Mouse (Mus musculus): ENCODE data around the gene Mgst2.

Gene Mgst2

DNA sequence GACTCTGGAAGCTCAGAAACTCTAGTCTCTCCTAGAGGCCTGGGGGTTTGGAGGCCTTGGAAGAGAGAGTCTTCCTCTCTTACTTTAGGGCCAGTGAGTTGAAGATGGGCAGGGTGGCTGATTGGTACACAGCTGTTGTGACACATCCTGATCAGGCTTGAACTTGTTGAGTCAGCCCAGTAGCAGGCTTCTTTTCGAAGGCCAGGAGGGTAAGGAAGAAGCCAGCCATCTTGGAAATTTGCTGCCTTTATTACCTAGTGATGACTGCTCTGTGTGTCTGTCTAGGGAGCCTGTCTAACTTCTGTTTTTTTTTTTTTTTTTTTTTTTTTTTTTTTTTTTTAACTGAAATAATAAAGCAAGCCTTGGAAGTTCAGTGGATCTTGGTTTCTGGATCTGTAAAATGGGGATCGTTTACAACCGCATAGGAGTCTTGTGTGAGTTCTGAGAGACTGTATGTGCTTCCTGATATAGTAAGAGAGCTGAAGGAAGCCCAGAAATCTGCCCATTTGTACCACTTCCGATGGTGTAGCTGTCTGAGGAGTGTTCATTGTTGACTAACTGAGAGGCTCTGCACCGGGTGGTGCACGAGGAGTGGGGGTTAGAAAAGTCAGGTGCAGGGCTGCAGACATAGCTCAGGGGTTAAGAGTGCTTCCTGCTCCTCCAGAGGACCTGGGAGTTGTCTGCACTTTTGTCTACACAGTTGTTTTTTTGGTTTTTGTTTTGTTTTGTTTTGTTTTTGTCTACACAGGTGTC lies 5.7 kb upstream of the Mgst2 start:
- no peak for DNase-seq (ENCODE audit: low spot score)

- DNase-seq (ENCODE audit: low spot score), result no peak
These were observed 745 bp upstream of the Mgst2 start for GRCm38 (mm10) chr3:51659415-51659814.

DNA sequence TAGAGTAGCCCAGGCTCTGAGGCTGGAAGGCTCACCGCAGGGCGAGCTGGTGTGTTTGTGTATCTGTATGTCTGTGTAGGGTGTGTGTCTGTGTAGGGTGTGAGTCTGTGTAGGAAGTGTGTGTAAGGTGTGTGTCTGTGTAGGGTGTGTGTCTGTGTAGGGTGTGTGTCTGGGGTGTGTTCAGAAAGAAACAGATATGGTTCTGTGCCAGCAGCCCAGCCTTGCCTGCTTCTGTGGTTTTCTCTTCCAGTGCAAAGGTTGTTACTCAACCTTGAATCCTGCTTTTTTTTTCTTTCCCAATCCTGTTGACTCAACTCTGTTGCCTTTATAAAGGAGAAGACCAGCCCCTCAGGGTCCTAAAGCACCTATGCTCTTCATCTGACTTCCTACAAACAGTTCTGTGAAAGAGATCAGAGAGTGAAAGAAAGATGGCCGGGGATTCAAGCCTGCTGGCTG lies 689 bp downstream of the Mgst2 start:
- no peak for DNase-seq (ENCODE audit: low spot score)

GRCm38 (mm10) chr3:51661376-51661775 lies 1.2 kb downstream of the Mgst2 start:
- DNase-seq (ENCODE audit: low spot score), result no peak

GRCm38 (mm10) chr3:51661880-51662550 lies 1.9 kb downstream of the Mgst2 start:
- DNase-seq (ENCODE audit: low spot score), result no peak

DNA sequence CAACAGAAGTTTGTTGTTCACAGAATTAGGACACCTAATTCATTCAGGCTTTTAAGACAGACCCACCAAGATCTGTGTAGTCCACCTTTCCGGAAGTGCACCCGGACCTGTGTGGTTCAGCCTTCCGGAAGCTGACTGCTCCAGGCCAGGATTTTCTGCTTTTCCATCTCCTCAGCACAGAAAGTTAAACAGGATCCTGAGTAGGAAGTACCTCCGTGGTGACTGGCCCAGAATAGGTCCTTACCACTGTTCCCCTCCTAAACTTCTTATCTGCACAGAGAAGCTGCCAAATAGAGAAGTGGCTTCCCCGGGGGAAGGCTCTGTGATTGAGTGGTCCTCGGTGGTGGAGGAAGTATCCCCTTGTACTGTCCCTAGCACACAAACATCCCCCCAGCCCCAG lies 2.4 kb downstream of the Mgst2 start:
- no peak for DNase-seq (ENCODE audit: low spot score)

GRCm38 (mm10) chr3:51668607-51669006 lies 8.4 kb downstream of the Mgst2 start:
- DNase-seq (ENCODE audit: low spot score), result peak; percentile 35

- no peak for DNase-seq (ENCODE audit: low spot score)
These were observed 10.4 kb downstream of the Mgst2 start for GRCm38 (mm10) chr3:51670414-51671070.

- DNase-seq (ENCODE audit: low spot score), result no peak
These were observed 10.9 kb downstream of the Mgst2 start for GRCm38 (mm10) chr3:51671071-51671469.

- no peak for DNase-seq (ENCODE audit: low spot score)
These were observed 12.5 kb downstream of the Mgst2 start for GRCm38 (mm10) chr3:51672631-51673030.

DNA sequence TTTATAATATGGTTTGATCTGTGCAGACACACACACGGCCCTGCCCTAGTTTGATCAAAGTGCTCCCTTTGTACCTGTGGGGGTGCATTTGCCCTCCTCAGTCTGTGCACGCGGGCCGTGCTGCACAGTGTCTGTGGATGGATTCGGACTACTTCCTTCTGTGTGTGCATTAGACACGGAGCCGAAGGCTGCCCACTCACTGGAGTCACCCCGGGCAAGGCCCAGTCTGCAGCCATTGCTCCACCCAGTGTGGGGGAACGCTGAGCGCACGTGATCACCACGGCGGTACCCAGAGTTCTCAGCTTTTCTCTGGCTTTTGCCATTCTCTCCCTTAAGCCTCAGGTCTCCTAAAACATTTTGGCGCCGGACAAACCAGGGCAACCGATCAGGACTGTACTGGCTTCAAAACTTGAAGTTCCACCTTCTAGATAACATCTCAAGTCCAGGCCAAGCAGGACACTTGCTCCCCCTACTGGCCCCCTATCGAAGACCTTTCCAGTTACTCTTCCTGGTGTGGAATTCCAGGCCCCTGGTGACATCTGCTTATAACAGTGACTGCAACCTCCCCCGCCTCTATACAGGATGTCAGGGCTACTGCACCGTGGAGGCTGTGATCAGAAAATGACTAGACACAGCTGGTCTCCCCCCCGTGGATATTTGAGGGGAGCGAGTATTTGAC lies 13.4 kb downstream of the Mgst2 start:
- peak; percentile 61 for DNase-seq (ENCODE audit: low spot score)

DNA sequence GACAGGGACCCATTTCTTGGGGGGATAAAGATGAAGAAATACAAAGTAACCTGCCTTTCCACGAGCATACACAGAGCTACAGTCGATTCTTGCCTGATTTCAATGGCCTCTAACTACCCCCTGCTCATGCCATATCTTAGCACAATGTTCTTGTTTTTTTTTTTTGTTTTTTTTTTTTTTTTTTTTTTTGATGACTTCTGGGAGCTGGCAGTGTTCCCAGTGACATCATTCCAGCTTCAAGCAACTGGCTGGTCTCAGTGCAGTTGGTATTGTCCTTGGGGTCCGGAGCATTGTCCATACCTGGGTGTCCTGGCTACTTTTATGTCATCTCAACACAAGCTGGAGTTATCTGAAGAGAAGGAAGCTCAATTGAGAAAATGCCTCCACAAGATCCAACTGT lies 14.8 kb downstream of the Mgst2 start:
- DNase-seq (ENCODE audit: low spot score), result no peak

- DNase-seq (ENCODE audit: low spot score), result no peak
These were observed 25.4 kb downstream of the Mgst2 start for GRCm38 (mm10) chr3:51685539-51685938.

GRCm38 (mm10) chr3:51686316-51686715 lies 26.2 kb downstream of the Mgst2 start:
- DNase-seq (ENCODE audit: low spot score), result no peak

- DNase-seq (ENCODE audit: low spot score), result no peak
These were observed 26.6 kb downstream of the Mgst2 start for GRCm38 (mm10) chr3:51686791-51687190.

DNA sequence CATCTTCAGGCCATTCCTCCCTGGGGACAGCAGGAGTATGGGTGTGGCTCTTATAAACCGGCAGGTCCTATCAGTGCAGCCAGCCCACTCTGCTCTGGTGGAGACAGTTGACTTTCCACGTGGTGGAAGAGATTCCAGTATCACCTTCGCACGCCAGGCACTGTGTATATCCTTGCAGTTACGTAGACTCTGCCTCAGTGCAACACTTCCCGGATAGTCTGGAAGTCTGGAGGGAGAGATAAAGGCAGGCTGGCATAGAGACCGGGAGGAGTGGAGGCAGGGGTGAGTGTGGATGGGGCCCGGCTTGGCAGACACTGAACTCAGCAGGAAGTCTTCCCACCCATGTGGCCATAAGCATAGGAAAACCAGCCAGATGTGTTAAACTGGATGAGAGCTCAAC lies 28.6 kb downstream of the Mgst2 start:
- no peak for DNase-seq (ENCODE audit: low spot score)

DNA sequence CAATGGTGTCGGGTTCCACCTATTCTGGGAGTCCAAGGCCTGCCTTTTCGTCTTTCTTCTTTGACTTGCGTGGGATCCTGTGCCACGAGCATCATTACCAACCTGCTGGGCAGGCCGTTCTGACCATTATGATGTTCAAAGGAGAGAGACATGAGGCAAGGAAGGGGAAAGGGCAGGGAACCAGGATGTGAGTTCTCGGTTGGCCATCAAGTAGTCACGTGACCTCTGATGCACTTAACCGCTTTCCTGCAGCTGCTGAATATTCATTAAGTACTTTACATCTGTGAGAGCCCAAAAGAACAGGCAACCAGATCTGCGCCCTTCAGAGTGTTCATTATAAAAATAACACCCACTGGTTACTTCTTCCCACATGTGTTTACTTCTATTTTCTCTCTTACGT lies 33.0 kb downstream of the Mgst2 start:
- no peak for DNase-seq (ENCODE audit: low spot score)

- DNase-seq (ENCODE audit: low spot score), result no peak
These were observed 34.4 kb downstream of the Mgst2 start for GRCm38 (mm10) chr3:51694576-51694975.

GRCm38 (mm10) chr3:51695713-51696112 lies 35.6 kb downstream of the Mgst2 start:
- no peak for DNase-seq (ENCODE audit: low spot score)

DNA sequence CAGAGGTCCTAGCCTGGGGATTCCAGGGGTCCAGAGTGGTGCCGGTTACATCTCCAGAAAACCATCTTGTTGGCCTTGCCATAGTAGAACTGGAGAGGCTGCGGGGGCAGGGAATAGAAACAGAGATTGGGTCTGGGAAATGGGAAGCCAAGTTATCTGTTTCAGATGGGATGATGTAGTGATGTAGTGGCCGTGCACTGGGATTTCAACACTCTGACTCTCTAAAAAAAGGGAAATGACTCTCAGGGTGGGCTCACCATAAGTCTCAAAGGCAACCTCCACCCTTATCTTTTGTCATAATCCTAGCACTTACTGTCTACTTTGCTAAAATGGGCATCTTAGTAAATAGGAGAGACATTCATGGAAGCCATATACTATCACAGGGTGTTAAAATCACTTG lies 37.8 kb downstream of the Mgst2 start:
- no peak for DNase-seq (ENCODE audit: low spot score)

DNA sequence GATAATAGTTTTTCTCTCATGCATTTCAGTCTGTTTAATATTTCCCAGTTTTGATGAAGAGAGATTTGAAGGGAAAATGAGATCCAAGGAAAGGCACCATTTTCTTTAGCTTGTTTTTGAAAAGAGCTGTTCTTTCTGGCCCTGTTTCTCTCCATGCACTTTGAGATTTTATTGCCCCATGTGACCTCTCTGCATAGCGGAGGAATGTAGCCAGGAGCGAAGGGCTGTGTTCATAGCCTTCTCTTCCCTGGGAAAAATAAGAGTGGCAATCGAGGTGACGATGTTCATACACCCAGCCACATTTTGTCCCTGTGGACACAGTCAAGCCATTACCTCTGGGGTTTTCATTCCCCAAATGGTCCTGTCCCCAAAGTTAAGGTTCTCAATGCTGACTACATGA lies 40.0 kb downstream of the Mgst2 start:
- DNase-seq (ENCODE audit: low spot score), result no peak

- DNase-seq (ENCODE audit: low spot score), result no peak
These were observed 40.6 kb downstream of the Mgst2 start for GRCm38 (mm10) chr3:51700731-51701280.
